In the genomic region with DNA sequence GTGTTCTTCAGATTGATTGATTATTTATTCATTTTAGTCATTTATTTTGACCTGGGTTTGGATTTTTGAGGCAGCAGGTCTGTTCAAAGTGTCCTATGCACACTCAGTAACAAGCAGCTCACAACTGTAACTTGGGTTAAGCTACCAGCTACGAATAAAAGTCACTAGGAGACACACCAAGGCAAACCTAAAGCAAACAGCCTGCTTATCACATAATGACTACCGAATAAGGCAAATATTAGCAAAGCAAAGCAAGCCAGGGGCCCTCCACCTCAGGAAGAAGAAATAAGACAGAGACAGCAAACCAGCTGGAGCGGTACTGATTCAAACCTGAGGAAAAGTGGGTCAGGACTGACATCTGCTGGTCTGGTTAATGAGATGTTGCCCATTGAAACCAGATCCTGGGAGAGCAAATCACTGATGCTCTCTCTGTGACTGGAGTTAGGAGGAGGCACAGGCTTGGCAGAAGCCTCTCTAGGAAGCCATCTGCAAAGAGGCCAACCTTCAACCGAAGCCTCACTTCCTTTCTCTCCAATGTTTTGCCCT, we compare ENCODE assay signal across 8 mouse cellular contexts.
DNase-seq lines count a peak whose midpoint lies in the region; ATAC-seq and TF ChIP-seq lines count a peak whose summit lies in the region.

No protein-coding gene starts in this region.

- H3K4me2 ChIP-seq in heart, embryonic 16.5 days (ENCODE audit: low read depth, low read length): peak overlapping the region; percentile 26; the same call in 1 of the 2 replicates
- no peak overlapping the region for H3K4me2 ChIP-seq in lung, postnatal 0 days (replicated peaks; ENCODE audit: low read depth, low read length)

- H3K4me1 ChIP-seq in heart, embryonic 16.5 days (ENCODE audit: control insufficient read depth, insufficient read depth, low read length): peaks cover 12% of the 10 kb centered on the region
- H3K4me1 ChIP-seq in lung, postnatal 0 days (ENCODE audit: insufficient read depth, low read depth, low read length): no peaks in the 10 kb centered on the region

- 23% methylated on average over 4 of the region's 4 CpGs for WGBS in heart, embryonic 16.5 days
- 9% methylated on average over 4 of the region's 4 CpGs for WGBS in lung, postnatal 0 days

- H3K27ac ChIP-seq in heart, embryonic 16.5 days (ENCODE audit: low read length): no peak overlapping the region
- no peak overlapping the region for H3K27ac ChIP-seq in lung, postnatal 0 days (ENCODE audit: low read length)

- no peak overlapping the region for H3K4me3 ChIP-seq in heart, embryonic 16.5 days (ENCODE audit: low read length)
- no peak overlapping the region for H3K4me3 ChIP-seq in lung, postnatal 0 days (ENCODE audit: low read depth, low read length)

- H3K27me3 ChIP-seq in heart, embryonic 16.5 days (ENCODE audit: control insufficient read depth, insufficient read depth, low read length): no peaks in the 10 kb centered on the region
- no peaks in the 10 kb centered on the region for H3K27me3 ChIP-seq in lung, postnatal 0 days (replicated peaks; ENCODE audit: insufficient read depth, low read length)

- no peaks in the 10 kb centered on the region for H3K9me3 ChIP-seq in heart, embryonic 16.5 days (replicated peaks; ENCODE audit: control insufficient read depth, low read length)
- H3K9me3 ChIP-seq in lung, postnatal 0 days (ENCODE audit: low read length): no peaks in the 10 kb centered on the region

- H3K9ac ChIP-seq in heart, embryonic 16.5 days (ENCODE audit: low read length): no peak overlapping the region
- no peak overlapping the region for H3K9ac ChIP-seq in lung, postnatal 0 days (replicated peaks; ENCODE audit: low read depth)

- TF ChIP-seq EP300 in lung, postnatal 0 days (IDR thresholded peaks at IDR 0.05): no peak

- peak; percentile 75 for TF ChIP-seq CTCF in lung, postnatal 0 days (IDR thresholded peaks at IDR 0.05)

- DNase-seq in urinary bladder, postnatal 14 days (ENCODE audit: low spot score): peak; percentile 63
- no peak for DNase-seq in urinary bladder, adult 2 months (ENCODE audit: low spot score)
- peak; percentile 49 for DNase-seq in embryo, embryonic 9.5 days (ENCODE audit: extremely low spot score)
- peak; percentile 49 to 58 for DNase-seq in kidney, postnatal 25 days
- DNase-seq in lung, postnatal 0 days (ENCODE audit: low spot score): peak; percentile 78
- DNase-seq in skeletal muscle tissue, adult 2 months (ENCODE audit: low read depth, low spot score): peak; percentile 63
- no peak for DNase-seq in spleen, adult 18-20 months

- ATAC-seq in heart, embryonic 16.5 days (replicated peaks; ENCODE audit: extremely low read depth, insufficient read depth, low FRiP score): peak; percentile 67; the same call in 1 of the 2 replicates
- peak; percentile 57 for ATAC-seq in lung, postnatal 0 days

- no peaks in the 10 kb centered on the region for H3K36me3 ChIP-seq in heart, embryonic 16.5 days (ENCODE audit: control insufficient read depth, insufficient read depth)
- H3K36me3 ChIP-seq in lung, postnatal 0 days (ENCODE audit: insufficient read depth, low read length): no peaks in the 10 kb centered on the region

Comparison
In these comparisons a context has a peak if more than half of its experiments do, and no peak if none do; other contexts are left out.
1. DNase-seq: peak in urinary bladder, postnatal 14 days (single experiment), embryo, embryonic 9.5 days (single experiment), kidney, postnatal 25 days (2 of 2), lung, postnatal 0 days (single experiment) and skeletal muscle tissue, adult 2 months (single experiment); none in urinary bladder, adult 2 months (single experiment) and spleen, adult 18-20 months (0 of 2).